Mouse (Mus musculus) thymus, adult 2 months (tissue): Measurements from ENCODE around the gene Cnot3.

ENCODE experiments used
- CTCF ChIP-seq: fragments of 200-500 bp; IDR thresholded peaks from 2 replicates; pipeline ENCODE4 v1.5.1; 2012; ENCODE audit warnings: mild to moderate bottlenecking, control low read depth, low read length, moderate library complexity, borderline replicate concordance; ENCODE audit not compliant: control insufficient read depth, poor library complexity, insufficient read depth; ENCODE audit errors: extremely low read depth
- POLR2A ChIP-seq: fragments of 200-500 bp; IDR thresholded peaks from 2 replicates; pipeline ENCODE4 v1.6.1; 2012; ENCODE audit warnings: mild to moderate bottlenecking, low read length, control low read depth, moderate library complexity; ENCODE audit not compliant: control insufficient read depth, poor library complexity, insufficient read depth; ENCODE audit errors: extremely low read depth

DNA sequence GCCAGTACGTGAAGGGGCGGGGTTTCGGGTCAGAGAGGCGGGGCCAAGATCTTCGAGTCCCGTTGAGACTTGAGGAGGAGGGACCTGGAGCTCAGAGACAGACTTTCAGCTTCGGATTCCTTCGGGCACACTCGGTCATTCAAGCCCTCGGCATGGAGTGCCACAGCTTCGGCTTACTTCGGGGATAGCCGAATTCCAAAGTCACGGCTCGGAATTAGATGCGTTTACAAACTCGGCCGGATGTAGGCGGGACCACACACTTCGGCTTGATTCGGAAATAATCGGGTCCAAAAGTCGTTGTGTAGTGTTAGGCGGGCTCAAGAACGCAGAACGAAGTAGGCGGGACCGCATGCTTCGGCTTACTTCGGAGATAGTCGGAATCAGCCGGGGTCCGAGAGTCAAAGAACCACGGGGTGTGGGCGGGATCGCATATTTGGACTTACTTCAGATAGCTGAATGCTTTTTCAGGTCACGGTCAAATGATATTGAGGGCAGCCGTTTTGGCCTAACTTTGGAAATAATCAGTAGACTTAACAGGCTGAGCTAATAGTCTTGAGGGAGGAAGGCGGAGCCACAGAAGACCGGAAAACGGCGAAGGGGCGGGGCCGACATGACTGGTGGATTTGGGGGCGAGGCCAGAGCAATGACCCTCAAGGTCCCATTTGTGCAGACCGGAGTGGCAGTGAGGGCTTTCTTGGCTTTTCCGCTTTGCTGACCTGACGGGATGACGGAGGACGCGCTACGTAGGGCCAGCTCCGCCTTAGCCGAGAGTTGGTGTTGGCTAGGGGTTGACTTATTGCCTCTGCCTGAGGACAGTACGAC lies 48.1 kb downstream of the Cnot3 start, which contains the start of gene Mboat7:
- TF ChIP-seq CTCF: 0 out of 2 replicates have a peak, but pooled peaks have one; percentile 21
- TF ChIP-seq POLR2A: peak; percentile 50; the same call in 1 of the 2 replicates
